Mouse (Mus musculus) MEL (cell line): ENCODE results near the gene Ankfn1. TPM values are rescaled to one million over a fixed set of nuclear protein-coding genes. Genes with fewer than 3 reads are reported as not detected.

ENCODE experiments used
- DNase-seq: peaks from one replicate; pipeline ENCODE4 v3.0.0; 2011; ENCODE audit warnings: low read depth, low spot score
- H3K27ac ChIP-seq: 2 replicates; pipeline ENCODE4 v1.5.1; 2012; ENCODE audit warnings: low read depth, mild to moderate bottlenecking, control low read depth, low read length, moderate library complexity; ENCODE audit not compliant: control insufficient read depth
- H3K27me3 ChIP-seq, 2 experiments: fragments of 150-350 bp in 1 of 2; sonication (generic) in 1 of 2; 2 replicates each; pipeline ENCODE4 v1.6.1; 2012; ENCODE audit warnings: low read length in 2 of 2, mild to moderate bottlenecking in 2 of 2, improper control_type of control experiment in 1 of 2, moderate library complexity in 1 of 2; ENCODE audit not compliant: insufficient read depth in 2 of 2, control insufficient read depth in 1 of 2
- H3K36me3 ChIP-seq, 2 experiments: 2 replicates each; pipeline ENCODE4 v1.6.1; 2012 to 2014; ENCODE audit warnings: low read length in 2 of 2, improper control_type of control experiment in 1 of 2, inconsistent platforms in 1 of 2, mild to moderate bottlenecking in 1 of 2; ENCODE audit not compliant: insufficient read depth in 2 of 2, control insufficient read depth in 1 of 2
- H3K4me1 ChIP-seq, 2 experiments: fragments of 150-350 bp in 1 of 2; sonication (generic) in 1 of 2; 2 replicates each; pipeline ENCODE4 v1.6.1; 2012; ENCODE audit warnings: low read length in 2 of 2, improper control_type of control experiment in 1 of 2, mild to moderate bottlenecking in 1 of 2; ENCODE audit not compliant: insufficient read depth in 2 of 2, control insufficient read depth in 1 of 2
- H3K4me3 ChIP-seq, 2 experiments: fragments of 150-350 bp in 1 of 2; sonication (generic) in 1 of 2; 2 replicates each; pipeline ENCODE4 v1.5.1; 2012; ENCODE audit warnings: low read depth in 2 of 2, low read length in 2 of 2, mild to moderate bottlenecking in 2 of 2, moderate library complexity in 2 of 2, control low read depth in 1 of 2, improper control_type of control experiment in 1 of 2; ENCODE audit not compliant: control insufficient read depth in 1 of 2, insufficient read depth in 1 of 2
- H3K79me2 ChIP-seq: 2 replicates; pipeline ENCODE4 v1.6.1; 2012; ENCODE audit warnings: mild to moderate bottlenecking, low read length, moderate library complexity; ENCODE audit not compliant: control insufficient read depth, poor library complexity, insufficient read depth
- H3K9ac ChIP-seq: 2 replicates; pipeline ENCODE4 v1.6.1; 2012; ENCODE audit warnings: low read depth, mild to moderate bottlenecking, control low read depth, low read length, moderate library complexity; ENCODE audit not compliant: control insufficient read depth, poor library complexity, severe bottlenecking
- H3K9me3 ChIP-seq: fragments of 150-350 bp; sonication (generic); replicated peaks from 2 replicates; pipeline ENCODE4 v1.6.1; 2012; ENCODE audit warnings: mild to moderate bottlenecking, low read length, improper control_type of control experiment, moderate library complexity; ENCODE audit not compliant: insufficient read depth
- BHLHE40 ChIP-seq: IDR thresholded peaks from 2 replicates; pipeline ENCODE4 v1.6.1; 2012; ENCODE audit warnings: low read depth, mild to moderate bottlenecking, inconsistent platforms, low read length, improper control_type of control experiment, borderline replicate concordance
- ELF1 ChIP-seq: IDR thresholded peaks from 2 replicates; pipeline ENCODE4 v1.6.1; 2014; ENCODE audit warnings: low read depth, mild to moderate bottlenecking, inconsistent platforms, low read length, improper control_type of control experiment, moderate library complexity
- ETS1 ChIP-seq: IDR thresholded peaks from 2 replicates; pipeline ENCODE4 v1.6.1; 2012; ENCODE audit warnings: low read depth, mild to moderate bottlenecking, inconsistent platforms, low read length, improper control_type of control experiment, moderate library complexity
- GABPA ChIP-seq: IDR thresholded peaks from 2 replicates; pipeline ENCODE4 v1.6.1; 2012; ENCODE audit warnings: low read depth, mild to moderate bottlenecking, inconsistent platforms, low read length, improper control_type of control experiment, moderate library complexity
- GATA1 ChIP-seq: IDR thresholded peaks from 2 replicates; pipeline ENCODE4 v1.6.1; 2011; ENCODE audit warnings: low read depth, low read length, improper control_type of control experiment
- HCFC1 ChIP-seq: IDR thresholded peaks from 2 replicates; pipeline ENCODE4 v1.6.1; 2012; ENCODE audit warnings: low read depth, mild to moderate bottlenecking, inconsistent platforms, low read length, improper control_type of control experiment, moderate library complexity
- MAX ChIP-seq: IDR thresholded peaks from 2 replicates; pipeline ENCODE4 v1.6.1; 2011; ENCODE audit warnings: low read length, improper control_type of control experiment
- MXI1 ChIP-seq: IDR thresholded peaks from 2 replicates; pipeline ENCODE4 v1.6.1; 2011; ENCODE audit warnings: mild to moderate bottlenecking, low read depth, low read length, improper control_type of control experiment
- MYC ChIP-seq: IDR thresholded peaks from 2 replicates; pipeline ENCODE4 v1.6.1; 2011; ENCODE audit warnings: low read depth, mild to moderate bottlenecking, low read length, improper control_type of control experiment, moderate library complexity
- NELFE ChIP-seq: IDR thresholded peaks from 2 replicates; pipeline ENCODE4 v1.6.1; 2011; ENCODE audit warnings: low read depth, low read length, improper control_type of control experiment
- POLR2A ChIP-seq, 2 experiments: IDR thresholded peaks; 2 replicates each; pipeline ENCODE4 v1.6.1; 2011 to 2012; ENCODE audit warnings: low read length in 2 of 2, mild to moderate bottlenecking in 2 of 2, control low read depth in 1 of 2, improper control_type of control experiment in 1 of 2, low read depth in 1 of 2, moderate library complexity in 1 of 2; ENCODE audit not compliant: control insufficient read depth in 1 of 2, insufficient read depth in 1 of 2, poor library complexity in 1 of 2
- RAD21 ChIP-seq: IDR thresholded peaks from 2 replicates; pipeline ENCODE4 v1.6.1; 2011; ENCODE audit warnings: mild to moderate bottlenecking, low read depth, low read length, improper control_type of control experiment
- SIN3A ChIP-seq: IDR thresholded peaks from 2 replicates; pipeline ENCODE4 v1.6.1; 2012; ENCODE audit warnings: low read length, improper control_type of control experiment, inconsistent platforms
- SMC3 ChIP-seq: IDR thresholded peaks from 2 replicates; pipeline ENCODE4 v1.6.1; 2011; ENCODE audit warnings: low read depth, low read length, improper control_type of control experiment
- TAL1 ChIP-seq: IDR thresholded peaks from 2 replicates; pipeline ENCODE4 v1.6.1; 2012; ENCODE audit warnings: mild to moderate bottlenecking, inconsistent platforms, low read length, moderate library complexity, mixed read lengths
- TBP ChIP-seq: IDR thresholded peaks from 2 replicates; pipeline ENCODE4 v1.8.0; 2011; ENCODE audit warnings: low read depth, low read length, improper control_type of control experiment
- TCF12 ChIP-seq: IDR thresholded peaks from 2 replicates; pipeline ENCODE4 v1.6.1; 2014; ENCODE audit warnings: low read depth, mild to moderate bottlenecking, inconsistent platforms, low read length, improper control_type of control experiment, moderate library complexity
- UBTF ChIP-seq: IDR thresholded peaks from 2 replicates; pipeline ENCODE4 v1.6.1; 2012; ENCODE audit warnings: low read depth, mild to moderate bottlenecking, inconsistent platforms, low read length, improper control_type of control experiment, moderate library complexity, borderline replicate concordance; ENCODE audit not compliant: insufficient read depth
- USF2 ChIP-seq, 2 experiments: IDR thresholded peaks; 2 replicates each; pipeline ENCODE4 v1.6.1; 2011 to 2012; ENCODE audit warnings: improper control_type of control experiment in 2 of 2, low read length in 2 of 2, borderline replicate concordance in 1 of 2, inconsistent platforms in 1 of 2, low read depth in 1 of 2, mild to moderate bottlenecking in 1 of 2; ENCODE audit not compliant: insufficient read depth in 1 of 2
- ZKSCAN1 ChIP-seq: IDR thresholded peaks from 2 replicates; pipeline ENCODE4 v1.6.1; 2012; ENCODE audit warnings: low read depth, mild to moderate bottlenecking, inconsistent platforms, low read length, improper control_type of control experiment, moderate library complexity
- polyA plus RNA-seq, 2 experiments: library from polyadenylated mRNA; stranded (reverse) in 1 of 2; unstranded in 1 of 2; fragments of >175 nt in 1 of 2; fragments of >200 nt in 1 of 2; gene quantifications; 2 replicates each; pipeline versions ENCODE4 v1.2.1 to v1.2.4; 2012; ENCODE audit warnings: low replicate concordance in 2 of 2, low read depth in 1 of 2; ENCODE audit not compliant: insufficient read length in 2 of 2, insufficient read depth in 1 of 2, missing spikeins in 1 of 2
- total RNA-seq: library from RNA; depleted of rRNA; stranded (reverse); fragments of 300-350 nt; gene quantifications from 2 replicates; pipeline ENCODE4 v1.2.3, GENCODE M21; 2012

Gene Ankfn1
- total and polyA plus RNA-seq, 3 experiments: not detected

GRCm38 (mm10) chr11:89673916-89674507 lies 103.4 kb downstream of the Ankfn1 start:
- TF ChIP-seq ETS1 (no peak), USF2 (IDR thresholded peaks at IDR 0.05; ENCODE audit: borderline replicate concordance in 1 of 2, insufficient read depth in 1 of 2, low read depth in 1 of 2, low read length in 2 of 2) (no peak), MXI1 (no peak), TBP (no peak), SMC3 (no peak), SIN3A (no peak), HCFC1 (no peak)
- no peaks in the 10 kb centered on the region for H3K9me3 ChIP-seq
- H3K9ac ChIP-seq: no peak overlapping the region
- H3K4me3 ChIP-seq: no peak overlapping the region
- DNase-seq: no peak
- no peaks in the 10 kb centered on the region for H3K79me2 ChIP-seq
- H3K27ac ChIP-seq: no peak overlapping the region
- no peaks in the 10 kb centered on the region for H3K36me3 ChIP-seq
- no peaks in the 10 kb centered on the region for H3K4me1 ChIP-seq
- H3K27me3 ChIP-seq: no peaks in the 10 kb centered on the region

GRCm38 (mm10) chr11:89672510-89673085 lies 104.9 kb downstream of the Ankfn1 start:
- H3K9ac ChIP-seq: no peak overlapping the region
- no peak for TF ChIP-seq ELF1
- no peak for TF ChIP-seq POLR2A (IDR thresholded peaks at IDR 0.05; ENCODE audit: control insufficient read depth in 1 of 2, insufficient read depth in 1 of 2, low read depth in 1 of 2, low read length in 2 of 2, poor library complexity in 1 of 2)
- TF ChIP-seq GATA1: no peak
- TF ChIP-seq MAX: no peak
- TF ChIP-seq TAL1: no peak
- TF ChIP-seq GABPA: no peak
- TF ChIP-seq MYC: no peak
- TF ChIP-seq SIN3A: no peak
- TF ChIP-seq USF2 (IDR thresholded peaks at IDR 0.05; ENCODE audit: borderline replicate concordance in 1 of 2, insufficient read depth in 1 of 2, low read depth in 1 of 2, low read length in 2 of 2): no peak
- TF ChIP-seq HCFC1: no peak
- TF ChIP-seq BHLHE40: no peak
- no peak for TF ChIP-seq MXI1
- TF ChIP-seq UBTF: no peak
- no peak for TF ChIP-seq ZKSCAN1
- TF ChIP-seq TCF12: no peak
- TF ChIP-seq NELFE: no peak
- TF ChIP-seq RAD21: no peak
- no peak overlapping the region for H3K4me3 ChIP-seq
- H3K27me3 ChIP-seq: no peaks in the 10 kb centered on the region
- H3K27ac ChIP-seq: no peak overlapping the region
- no peaks in the 10 kb centered on the region for H3K9me3 ChIP-seq
- DNase-seq: no peak
- no peaks in the 10 kb centered on the region for H3K36me3 ChIP-seq
- no peaks in the 10 kb centered on the region for H3K79me2 ChIP-seq
- H3K4me1 ChIP-seq: no peaks in the 10 kb centered on the region
